Mouse (Mus musculus): ENCODE data around the gene 9030612E09Rik.

9030612E09Rik gene

GRCm38 (mm10) chr10:43174326-43175155 lies at the start of gene 9030612E09Rik, which contains the start of gene Sobp:
Gene 9030612E09Rik (plus strand): TSS chr10:43174704.
Gene Sobp (minus strand): TSS chr10:43174530.
- peak; percentile 38 for DNase-seq (ENCODE audit: low read depth, low spot score)

DNA sequence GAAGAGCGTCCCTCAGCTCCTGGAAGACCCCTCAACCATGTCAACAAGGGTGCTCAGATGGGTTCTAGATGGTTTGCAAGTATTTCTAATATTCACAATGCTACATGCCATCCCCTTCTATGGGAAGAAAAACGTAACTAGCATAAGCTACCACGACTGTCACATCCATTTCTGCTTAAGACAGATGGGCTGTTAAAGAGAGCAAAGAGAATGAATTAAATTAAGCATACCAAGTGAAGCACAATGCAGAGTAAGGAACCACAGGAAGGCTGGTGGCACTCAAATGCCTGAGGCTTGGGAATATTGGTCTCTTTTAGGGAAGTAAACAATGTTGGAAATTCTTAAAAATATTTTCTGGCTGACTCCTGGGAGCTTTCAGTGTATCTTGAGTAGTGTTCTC lies 45.8 kb upstream of the 9030612E09Rik start:
- DNase-seq (ENCODE audit: low read depth, low spot score) = no peak

DNA sequence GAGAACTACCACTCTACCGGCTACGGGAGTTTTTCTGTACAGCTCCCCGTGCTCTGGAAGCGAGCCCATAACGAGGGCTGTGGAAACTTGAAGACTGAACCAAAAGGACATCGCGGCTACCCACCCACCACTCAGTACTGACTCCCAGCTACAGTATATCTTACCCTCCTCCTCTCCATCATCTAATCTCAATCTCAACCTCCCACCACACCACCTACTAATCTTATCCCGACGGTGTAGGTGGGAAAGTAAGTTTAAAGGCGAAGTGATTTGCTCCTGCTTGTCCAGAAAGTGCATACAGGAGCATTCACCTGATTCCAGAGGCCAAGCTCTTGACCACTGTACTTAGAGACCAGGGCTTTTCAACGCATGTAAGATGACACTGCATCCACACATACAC lies 40.5 kb upstream of the 9030612E09Rik start:
- DNase-seq (ENCODE audit: low read depth, low spot score) = no peak

DNA sequence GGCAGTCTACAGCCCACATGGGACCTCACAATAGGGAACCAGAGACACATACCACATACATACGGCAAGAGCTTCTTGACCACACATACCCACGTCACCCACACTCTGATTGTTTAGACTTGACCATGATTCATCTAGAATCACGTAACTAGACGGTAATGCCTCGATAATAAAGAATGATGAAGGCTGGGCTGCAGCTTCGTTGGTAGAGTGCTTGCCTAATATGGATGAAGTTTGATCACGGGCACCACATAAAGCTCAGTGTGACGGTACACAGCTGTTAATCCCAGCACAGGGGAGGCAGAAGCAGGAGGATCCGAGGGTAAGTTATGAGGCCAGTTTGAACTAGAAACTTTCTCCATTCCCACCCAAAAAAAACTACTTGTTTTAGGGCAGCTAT lies 31.3 kb upstream of the 9030612E09Rik start:
- no peak for DNase-seq (ENCODE audit: low read depth, low spot score)

DNA sequence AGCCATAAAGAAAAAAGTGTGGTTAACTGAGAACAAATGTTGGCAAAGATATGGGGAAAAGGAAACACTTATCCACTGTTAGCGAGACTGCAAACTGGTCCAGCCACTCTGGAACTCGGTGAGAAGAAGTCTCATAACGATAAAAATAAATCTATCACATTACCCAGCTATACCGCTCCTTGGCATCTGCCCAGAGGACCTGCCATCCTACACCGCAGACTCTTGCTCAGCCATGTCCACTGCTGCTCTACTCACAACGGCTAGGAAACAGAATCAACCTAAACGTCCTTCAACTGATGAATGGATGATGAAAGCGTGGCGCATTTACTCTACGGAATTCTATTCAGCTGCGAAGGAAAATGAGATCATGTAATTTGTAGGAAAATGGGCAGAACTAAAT lies 26.0 kb upstream of the 9030612E09Rik start:
- no peak for DNase-seq (ENCODE audit: low read depth, low spot score)

GRCm38 (mm10) chr10:43152643-43153042 lies 21.9 kb upstream of the 9030612E09Rik start:
- DNase-seq (ENCODE audit: low read depth, low spot score) = no peak

DNA sequence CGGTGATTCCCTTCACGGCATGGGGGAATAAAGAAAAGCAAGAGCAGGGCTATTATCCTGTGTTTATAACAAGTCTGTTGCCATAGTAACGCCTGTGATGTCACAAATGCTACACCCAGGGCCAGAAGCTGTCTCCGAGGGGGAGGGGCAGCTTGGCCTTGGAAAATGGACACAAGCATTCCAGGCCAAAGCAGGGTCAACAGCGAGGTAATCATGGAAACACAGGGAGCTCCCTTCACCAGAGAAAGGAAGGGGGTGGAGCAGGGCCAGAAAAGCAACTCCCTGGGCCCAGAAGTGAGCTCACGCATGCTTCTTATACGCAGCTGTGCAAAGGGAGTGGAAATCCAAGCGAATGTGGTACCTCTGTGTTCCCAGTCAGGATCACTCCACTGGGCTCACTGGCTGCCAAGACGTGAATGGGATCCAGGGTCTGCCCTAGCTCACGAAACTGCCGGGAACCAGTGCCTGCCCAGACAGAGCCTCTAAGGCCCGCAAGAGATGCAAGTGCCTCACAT lies 19.4 kb upstream of the 9030612E09Rik start:
- DNase-seq (ENCODE audit: low read depth, low spot score) = peak; percentile 73

DNA sequence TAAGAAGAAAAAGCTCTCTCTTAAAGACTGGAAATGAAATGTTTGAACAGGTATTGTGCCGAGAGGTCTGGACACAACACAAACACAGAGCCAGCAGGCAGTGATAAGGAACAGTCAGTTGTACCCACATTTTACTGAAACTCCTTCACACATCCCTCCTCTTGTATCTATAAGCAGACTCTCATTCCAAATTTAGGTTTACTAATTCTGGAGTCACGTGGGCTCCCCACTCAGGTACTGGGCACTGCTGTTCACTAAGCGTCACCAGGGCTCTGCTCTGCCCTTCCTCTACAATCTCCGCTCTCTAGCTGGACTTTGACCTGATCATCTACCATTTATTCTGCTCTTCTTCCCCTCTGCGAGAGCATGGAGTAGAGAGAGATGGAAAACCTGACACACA lies 15.6 kb upstream of the 9030612E09Rik start:
- no peak for DNase-seq (ENCODE audit: low read depth, low spot score)

- DNase-seq (ENCODE audit: low read depth, low spot score) = no peak
These were observed 15.2 kb upstream of the 9030612E09Rik start for GRCm38 (mm10) chr10:43159333-43159732.

DNA sequence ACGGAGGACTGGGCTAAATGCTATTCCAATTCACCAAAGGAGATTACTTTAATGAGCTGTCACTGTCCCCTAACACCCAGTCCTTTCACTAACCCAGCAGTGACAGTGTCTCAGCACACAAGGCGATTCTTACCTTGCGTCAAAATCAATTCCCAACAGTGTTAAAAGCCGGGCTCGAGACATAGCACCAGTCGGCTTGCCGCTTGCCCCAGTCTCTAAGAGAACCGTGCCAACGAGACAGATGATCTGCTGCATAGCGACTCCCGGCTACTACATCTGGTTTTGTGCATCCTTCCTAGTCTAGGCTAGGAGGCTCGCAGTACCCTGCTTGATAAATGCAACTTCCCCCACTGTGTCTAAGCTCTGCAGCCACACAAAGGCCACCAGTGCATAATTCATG lies 12.2 kb upstream of the 9030612E09Rik start:
- DNase-seq (ENCODE audit: low read depth, low spot score) = no peak

GRCm38 (mm10) chr10:43164406-43164805 lies 10.1 kb upstream of the 9030612E09Rik start:
- no peak for DNase-seq (ENCODE audit: low read depth, low spot score)

DNA sequence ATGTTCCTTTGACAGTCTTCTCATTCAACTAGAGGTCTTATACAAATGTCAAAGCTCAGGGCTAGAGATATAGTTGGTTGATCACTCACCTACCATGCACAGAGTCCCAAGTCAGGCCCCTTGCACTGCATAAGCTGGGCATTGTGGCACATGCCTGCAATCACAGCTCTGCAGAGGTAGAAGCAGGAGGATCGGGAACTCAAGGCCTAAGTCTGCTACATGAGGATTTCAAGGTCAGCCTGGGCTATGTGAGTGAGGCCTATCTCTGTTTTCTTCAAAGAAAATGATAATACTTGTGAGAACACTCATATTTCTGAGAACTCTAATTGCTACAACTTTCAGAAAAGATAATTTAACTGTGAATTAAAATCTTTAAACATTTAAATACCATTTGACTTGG lies 8.4 kb upstream of the 9030612E09Rik start:
- DNase-seq (ENCODE audit: low read depth, low spot score) = no peak

GRCm38 (mm10) chr10:43166817-43167216 lies 7.7 kb upstream of the 9030612E09Rik start:
- peak; percentile 31 for DNase-seq (ENCODE audit: low read depth, low spot score)

- DNase-seq (ENCODE audit: low read depth, low spot score) = no peak
These were observed 5.7 kb upstream of the 9030612E09Rik start for GRCm38 (mm10) chr10:43168847-43169246.

- DNase-seq (ENCODE audit: low read depth, low spot score) = no peak
These were observed 3.4 kb upstream of the 9030612E09Rik start for GRCm38 (mm10) chr10:43171106-43171505.

DNA sequence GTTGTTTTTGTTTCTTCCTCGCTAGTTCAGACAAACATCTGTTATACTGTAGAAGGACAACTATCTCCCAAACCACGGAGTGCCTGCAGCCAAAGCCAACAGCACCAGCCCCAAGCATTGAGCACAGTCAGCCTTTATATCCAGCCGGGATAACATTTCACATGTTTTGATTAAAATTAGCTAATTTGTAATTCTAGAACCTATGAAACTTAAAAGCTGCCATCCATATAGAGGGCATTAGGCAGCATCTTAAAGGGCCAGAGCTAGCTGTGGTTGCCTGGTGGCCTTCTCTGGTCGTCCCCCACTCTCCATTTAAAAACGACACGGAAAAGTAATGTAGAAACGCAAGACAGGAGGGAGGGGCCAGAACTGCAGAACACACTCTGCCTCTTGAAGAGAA lies 2.4 kb upstream of the 9030612E09Rik start:
- DNase-seq (ENCODE audit: low read depth, low spot score) = no peak

- no peak for DNase-seq (ENCODE audit: low read depth, low spot score)
These were observed 1.9 kb upstream of the 9030612E09Rik start for GRCm38 (mm10) chr10:43172554-43172953.

DNA sequence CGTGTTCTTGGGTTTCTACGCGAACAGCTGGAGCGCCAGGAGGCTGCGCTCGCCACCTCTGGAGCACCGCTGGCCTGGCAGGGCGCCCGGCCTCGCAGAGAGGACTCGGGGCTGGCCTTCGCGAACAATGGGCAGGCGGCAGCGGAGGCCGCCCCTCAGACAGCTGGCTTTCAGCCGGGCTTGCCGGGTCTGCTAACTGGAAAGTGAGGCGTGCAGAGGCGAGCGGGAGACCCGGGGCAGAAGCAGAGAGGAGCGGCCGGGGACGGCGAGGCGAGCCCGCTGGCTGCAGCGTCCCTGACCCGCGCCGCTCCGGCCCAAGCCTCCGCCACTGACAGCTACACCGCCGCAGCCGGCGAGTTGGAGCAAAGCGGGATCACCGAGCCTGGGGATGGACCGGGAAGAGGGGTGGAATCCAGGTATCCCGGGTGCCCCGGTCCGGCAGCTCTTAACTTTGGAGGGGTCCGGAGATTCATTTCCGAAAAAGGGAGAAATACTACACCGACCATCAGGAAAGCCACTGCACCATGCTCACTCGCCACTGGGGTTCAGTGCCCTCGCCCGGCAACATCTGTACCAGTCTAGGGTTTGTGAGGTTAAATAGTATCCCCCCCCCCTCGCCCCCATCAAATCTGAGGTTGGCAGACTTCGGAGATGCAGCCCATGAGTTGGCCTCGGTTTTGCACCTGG lies 1.2 kb upstream of the 9030612E09Rik start:
- peak; percentile 15 for DNase-seq (ENCODE audit: low read depth, low spot score)

DNA sequence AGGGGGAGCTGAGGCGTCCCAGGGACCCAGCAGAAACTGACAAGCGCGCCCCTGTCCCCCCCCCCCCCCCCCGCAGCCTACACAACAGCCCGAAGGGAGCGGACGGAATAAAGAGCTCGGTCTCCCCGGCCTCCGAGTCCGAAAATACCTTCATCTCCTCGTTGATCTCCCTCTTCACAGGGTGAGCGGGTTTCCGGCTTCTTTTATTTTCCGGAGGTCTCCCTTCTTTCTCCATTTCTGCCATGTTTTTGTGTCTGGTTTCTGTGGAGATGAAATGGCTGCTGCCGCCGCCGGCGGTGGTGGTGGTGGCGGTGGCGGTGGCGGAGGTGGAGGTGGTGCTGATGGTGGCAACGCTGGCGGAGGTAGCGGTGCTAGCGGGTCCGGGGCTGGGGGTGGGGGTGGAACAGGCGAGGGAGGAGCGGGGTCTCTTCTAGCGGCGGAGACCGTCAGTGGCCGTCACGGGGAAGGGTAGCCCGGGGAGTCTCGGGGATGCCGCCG lies 627 bp upstream of the 9030612E09Rik start:
- DNase-seq (ENCODE audit: low read depth, low spot score) = peak; percentile 13

DNA sequence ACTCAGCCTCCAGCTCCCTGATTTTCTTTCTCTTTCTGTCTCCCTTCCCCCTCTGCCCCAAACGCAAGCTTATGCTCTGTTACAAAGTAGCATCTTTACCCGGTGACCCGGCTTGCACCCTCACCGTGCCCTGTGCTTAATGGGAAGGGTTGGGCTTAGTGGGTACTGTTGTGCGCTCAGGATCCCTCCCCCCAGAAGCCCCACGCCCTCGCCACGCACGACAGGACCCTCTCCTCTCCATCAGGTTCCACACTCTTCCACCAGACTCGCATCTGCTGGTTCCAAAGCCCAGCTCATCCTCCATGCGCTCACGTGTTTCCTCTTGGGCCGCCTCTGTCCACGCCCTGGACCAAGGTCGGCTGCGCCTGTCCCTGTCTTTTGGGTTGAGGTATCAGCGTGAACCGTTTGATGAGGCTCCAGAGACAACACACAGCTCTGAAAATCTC lies 675 bp downstream of the 9030612E09Rik start:
- peak; percentile 7 for DNase-seq (ENCODE audit: low read depth, low spot score)

DNA sequence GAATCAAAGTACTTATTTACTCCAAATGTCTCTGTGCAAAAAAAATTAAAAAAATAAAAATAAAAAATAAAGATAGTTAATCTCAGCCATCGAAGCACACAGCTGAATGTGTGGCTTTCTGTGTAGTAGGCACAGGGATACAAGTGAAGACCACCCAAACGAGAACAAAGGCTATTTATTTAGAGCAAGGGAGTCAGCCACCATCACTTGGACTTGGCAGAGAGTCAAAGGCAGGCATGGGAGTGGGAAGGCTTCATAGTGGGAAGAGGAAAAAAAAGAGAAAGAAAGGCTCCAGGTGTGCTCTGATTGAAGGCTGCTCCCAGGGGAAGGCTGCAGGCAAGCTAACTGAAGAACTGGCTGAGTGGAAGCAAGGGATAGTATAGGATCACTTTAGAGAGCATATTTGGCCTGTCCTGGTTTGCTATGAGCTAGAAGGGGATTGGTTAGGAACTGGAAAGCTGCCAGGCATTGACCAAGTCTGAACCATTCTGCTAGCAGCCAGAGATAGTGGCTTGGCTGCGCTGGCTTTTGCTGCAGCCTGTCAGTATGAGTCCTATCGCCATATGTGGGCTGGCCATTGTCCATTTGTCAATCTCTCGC lies 5.9 kb downstream of the 9030612E09Rik start:
- no peak for DNase-seq (ENCODE audit: low read depth, low spot score)

DNA sequence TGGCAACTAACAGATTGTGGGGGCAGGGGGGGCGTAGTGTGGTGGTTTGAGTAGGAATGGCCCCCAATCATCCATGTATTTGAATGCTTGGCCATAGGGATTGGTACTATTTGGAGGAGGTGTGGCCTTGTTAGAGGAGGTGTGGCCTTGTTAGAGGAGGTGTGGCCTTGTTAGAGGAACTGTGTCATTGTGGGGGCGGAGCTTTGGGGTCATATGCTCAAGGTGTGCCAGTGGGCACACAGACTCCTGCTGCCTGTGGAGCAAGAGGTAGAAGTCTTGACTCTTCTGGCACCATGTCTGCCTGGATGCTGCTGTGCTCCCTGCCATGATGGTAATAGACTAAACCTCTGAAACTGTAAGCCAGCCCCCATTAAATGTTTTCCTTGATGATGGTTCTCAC lies 25.7 kb downstream of the 9030612E09Rik start:
- peak; percentile 47 for DNase-seq (ENCODE audit: low read depth, low spot score)
